Mouse (Mus musculus): ENCODE measurements around the gene Acot10. TPM values are rescaled to one million over a fixed set of nuclear protein-coding genes. Genes with fewer than 3 reads are reported as not detected.
"Not testable (repeated sequence)": the region's sequence is repeated elsewhere in the genome, so short reads cannot be mapped to it uniquely, and the experiment has no call there.

Acot10 gene
- total RNA-seq (2014; rRNA removed) (0.10 and 0.15 TPM in 2 replicates), polyA plus RNA-seq (2015; fragmentation: Nextera tagmentation; extraction: Ambion mirVana) (0.19 and 0.30 TPM in 2 replicates)

- ATAC-seq (no peak), DNase-seq (no peak)
- 93% methylated on average over 10 of the region's 10 CpGs for WGBS
- H3K27me3 ChIP-seq (ENCODE audit: insufficient read depth, low read length): no peaks in the 10 kb centered on the region
- no peaks in the 10 kb centered on the region for H3K9me3 ChIP-seq (ENCODE audit: low read length)
- no peaks in the 10 kb centered on the region for H3K36me3 ChIP-seq (ENCODE audit: insufficient read depth)
- no peak within 1 kb of the TSS for H3K9ac ChIP-seq
- no peak within 1 kb of the TSS for H3K4me2 ChIP-seq (ENCODE audit: low read depth)
- TF ChIP-seq CTCF (IDR thresholded peaks at IDR 0.05; ENCODE audit: low read depth): no peak
- H3K4me1 ChIP-seq (ENCODE audit: insufficient read depth): no peaks in the 10 kb centered on the region
- H3K27ac ChIP-seq (ENCODE audit: low read depth, low read length): no peak within 1 kb of the TSS
- no peak within 1 kb of the TSS for H3K4me3 ChIP-seq (ENCODE audit: low read depth, low read length)
These were observed at the start of gene Acot10 for GRCm38 (mm10) chr15:20666650-20667049. TSS of gene Acot10 (minus strand) at chr15:20666750.

- H3K36me3 ChIP-seq (ENCODE audit: insufficient read depth): no peaks in the 10 kb centered on the region
- H3K4me2 ChIP-seq (ENCODE audit: low read depth): no peak overlapping the region
- no peak for TF ChIP-seq CTCF (IDR thresholded peaks at IDR 0.05; ENCODE audit: low read depth)
- H3K9ac ChIP-seq: no peak overlapping the region
- H3K4me1 ChIP-seq (ENCODE audit: insufficient read depth): no peaks in the 10 kb centered on the region
- WGBS: 74% methylated on average over 4 of the region's 4 CpGs
- H3K27me3 ChIP-seq (ENCODE audit: insufficient read depth, low read length): no peaks in the 10 kb centered on the region
- DNase-seq: no peak
- no peak overlapping the region for H3K4me3 ChIP-seq (ENCODE audit: low read depth, low read length)
- H3K27ac ChIP-seq (ENCODE audit: low read depth, low read length): no peak overlapping the region
- H3K9me3 ChIP-seq (ENCODE audit: low read length): no peaks in the 10 kb centered on the region
- no peak for ATAC-seq
These were observed 45.3 kb upstream of the Acot10 start for GRCm38 (mm10) chr15:20711859-20712258.

DNA sequence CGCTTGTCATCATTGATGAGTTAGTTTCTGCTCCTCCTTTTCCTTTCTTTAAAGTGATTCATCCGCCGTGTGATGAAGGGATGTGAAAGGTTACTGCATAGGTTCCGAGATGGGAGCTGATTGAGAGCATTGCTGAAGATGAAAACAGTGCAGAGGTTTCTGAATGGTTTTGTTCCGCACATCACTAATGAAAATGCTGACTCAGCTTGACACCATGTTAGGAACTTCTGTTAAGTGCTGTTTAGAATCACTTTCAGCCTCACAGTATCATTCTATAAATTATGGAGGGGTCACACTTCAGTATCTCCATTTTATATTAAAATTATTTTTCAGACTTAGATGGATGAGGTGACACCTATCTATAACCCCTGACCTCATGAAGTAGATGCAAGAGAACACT is 29.7 kb upstream of the Acot10 start:
- 88% methylated on average over 5 of the region's 5 CpGs for WGBS
- Histone ChIP-seq H3K27me3 (ENCODE audit: insufficient read depth, low read length) (no peaks in the 10 kb centered on the region), H3K27ac (ENCODE audit: low read depth, low read length) (no peak overlapping the region), H3K4me2 (ENCODE audit: low read depth) (no peak overlapping the region), H3K4me1 (ENCODE audit: insufficient read depth) (no peaks in the 10 kb centered on the region), H3K36me3 (ENCODE audit: insufficient read depth) (no peaks in the 10 kb centered on the region), H3K9me3 (ENCODE audit: low read length) (no peaks in the 10 kb centered on the region), H3K9ac (no peak overlapping the region), H3K4me3 (ENCODE audit: low read depth, low read length) (no peak overlapping the region)
- DNase-seq (no peak), ATAC-seq (no peak)
- TF ChIP-seq CTCF (IDR thresholded peaks at IDR 0.05; ENCODE audit: low read depth): no peak

- H3K36me3 ChIP-seq (ENCODE audit: insufficient read depth): no peaks in the 10 kb centered on the region
- ATAC-seq: no peak
- no peak for DNase-seq
- H3K9me3 ChIP-seq (ENCODE audit: low read length): no peaks in the 10 kb centered on the region
- no peak for TF ChIP-seq CTCF (IDR thresholded peaks at IDR 0.05; ENCODE audit: low read depth)
- H3K27ac ChIP-seq (ENCODE audit: low read depth, low read length): no peak overlapping the region
- no peaks in the 10 kb centered on the region for H3K27me3 ChIP-seq (ENCODE audit: insufficient read depth, low read length)
- no peak overlapping the region for H3K9ac ChIP-seq
- WGBS: 56% methylated on average over 5 of the region's 5 CpGs
- H3K4me2 ChIP-seq (ENCODE audit: low read depth): no peak overlapping the region
- no peak overlapping the region for H3K4me3 ChIP-seq (ENCODE audit: low read depth, low read length)
- no peaks in the 10 kb centered on the region for H3K4me1 ChIP-seq (ENCODE audit: insufficient read depth)
These were observed 17.6 kb upstream of the Acot10 start for GRCm38 (mm10) chr15:20684200-20684599.

DNA sequence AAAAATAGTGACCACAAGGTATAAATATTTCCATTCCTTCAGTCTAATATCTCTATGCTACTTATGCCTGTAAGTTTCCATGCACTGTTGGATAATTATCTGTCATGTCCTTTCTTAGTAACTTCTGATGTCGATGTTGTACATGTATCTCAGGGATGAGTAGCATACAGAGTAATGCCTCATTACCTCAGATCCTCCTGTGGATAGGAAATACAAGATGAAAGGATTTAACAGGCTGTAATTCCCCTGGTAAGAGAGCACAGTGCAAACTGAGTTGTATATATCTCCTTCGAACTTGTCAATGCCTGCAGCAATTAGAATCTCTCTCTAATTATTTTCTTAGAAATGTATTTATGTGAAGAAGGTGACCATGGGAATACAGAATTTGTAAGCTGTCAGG is 16.2 kb upstream of the Acot10 start:
- 69% methylated on average over 2 of the region's 2 CpGs for WGBS
- Histone ChIP-seq H3K36me3 (ENCODE audit: insufficient read depth) (no peaks in the 10 kb centered on the region), H3K9ac (no peak overlapping the region), H3K9me3 (ENCODE audit: low read length) (no peaks in the 10 kb centered on the region), H3K4me3 (ENCODE audit: low read depth, low read length) (no peak overlapping the region), H3K4me1 (ENCODE audit: insufficient read depth) (no peaks in the 10 kb centered on the region), H3K27ac (ENCODE audit: low read depth, low read length) (no peak overlapping the region), H3K27me3 (ENCODE audit: insufficient read depth, low read length) (no peaks in the 10 kb centered on the region), H3K4me2 (ENCODE audit: low read depth) (no peak overlapping the region)
- DNase-seq (no peak), ATAC-seq (no peak)
- TF ChIP-seq CTCF (IDR thresholded peaks at IDR 0.05; ENCODE audit: low read depth): no peak

DNA sequence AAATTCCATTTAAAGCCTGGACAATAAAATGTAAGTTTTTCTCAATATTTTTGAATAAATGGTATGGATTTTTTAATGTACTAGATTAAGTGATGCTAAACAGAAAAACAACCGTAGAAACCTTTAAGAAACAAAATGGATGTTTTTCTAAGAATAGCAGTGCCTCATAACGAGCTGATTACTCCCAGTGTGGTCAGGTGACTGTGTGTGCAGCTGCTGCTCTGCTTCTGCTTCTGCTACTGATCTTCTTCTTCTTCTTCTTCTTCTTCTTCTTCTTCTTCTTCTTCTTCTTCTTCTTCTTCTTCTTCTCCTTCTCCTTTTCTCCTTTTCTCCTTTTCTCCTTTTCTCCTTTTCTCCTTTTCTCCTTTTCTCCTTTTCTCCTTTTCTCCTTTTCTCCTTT is 3.0 kb upstream of the Acot10 start:
- H3K4me1 ChIP-seq (ENCODE audit: insufficient read depth); DNase-seq; ATAC-seq; H3K36me3 ChIP-seq (ENCODE audit: insufficient read depth); H3K27ac ChIP-seq (ENCODE audit: low read depth, low read length); H3K9me3 ChIP-seq (ENCODE audit: low read length); H3K27me3 ChIP-seq (ENCODE audit: insufficient read depth, low read length); H3K4me3 ChIP-seq (ENCODE audit: low read depth, low read length); H3K9ac ChIP-seq; H3K4me2 ChIP-seq (ENCODE audit: low read depth): not testable (repeated sequence)
- WGBS: 36% methylated on average over 2 of the region's 2 CpGs

DNA sequence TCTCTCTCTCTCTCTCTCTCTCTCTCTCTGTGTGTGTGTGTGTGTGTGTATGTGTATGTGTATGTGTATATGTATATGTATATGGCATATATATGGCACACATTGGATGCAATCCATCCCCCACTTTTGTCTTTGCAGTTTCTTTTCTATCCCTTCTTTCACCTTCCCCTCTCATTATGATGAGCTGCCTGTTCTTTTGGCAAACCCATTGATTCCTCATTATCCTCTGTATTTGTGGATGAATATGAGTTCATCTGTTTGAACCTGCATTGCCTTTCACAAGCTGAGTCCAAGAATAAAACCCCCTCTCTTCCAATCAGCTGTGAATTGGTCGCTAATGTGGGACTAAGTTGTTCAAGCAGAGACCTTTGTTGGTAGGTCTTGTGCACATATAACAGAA is 1.4 kb upstream of the Acot10 start:
- Histone ChIP-seq H3K27ac (ENCODE audit: low read depth, low read length) (no peak overlapping the region), H3K4me2 (ENCODE audit: low read depth) (no peak overlapping the region), H3K36me3 (ENCODE audit: insufficient read depth) (no peaks in the 10 kb centered on the region), H3K4me1 (ENCODE audit: insufficient read depth) (no peaks in the 10 kb centered on the region), H3K4me3 (ENCODE audit: low read depth, low read length) (no peak overlapping the region), H3K9ac (no peak overlapping the region), H3K9me3 (ENCODE audit: low read length) (no peaks in the 10 kb centered on the region), H3K27me3 (ENCODE audit: insufficient read depth, low read length) (no peaks in the 10 kb centered on the region)
- TF ChIP-seq CTCF (IDR thresholded peaks at IDR 0.05; ENCODE audit: low read depth): no peak
- ATAC-seq (no peak), DNase-seq (no peak)
- WGBS: 28% methylated on average over 1 of the region's 1 CpGs

GRCm38 (mm10) chr15:20667350-20667749 is 800 bp upstream of the Acot10 start:
- no peak for TF ChIP-seq CTCF (IDR thresholded peaks at IDR 0.05; ENCODE audit: low read depth)
- Histone ChIP-seq H3K4me1 (ENCODE audit: insufficient read depth) (no peaks in the 10 kb centered on the region), H3K9me3 (ENCODE audit: low read length) (no peaks in the 10 kb centered on the region), H3K36me3 (ENCODE audit: insufficient read depth) (no peaks in the 10 kb centered on the region), H3K27me3 (ENCODE audit: insufficient read depth, low read length) (no peaks in the 10 kb centered on the region), H3K27ac (ENCODE audit: low read depth, low read length) (no peak overlapping the region), H3K9ac (no peak overlapping the region), H3K4me3 (ENCODE audit: low read depth, low read length) (no peak overlapping the region), H3K4me2 (ENCODE audit: low read depth) (no peak overlapping the region)
- ATAC-seq (no peak), DNase-seq (peak; percentile 14)

Data from forebrain, postnatal 0 days (tissue).